Mouse (Mus musculus) neural tube, embryonic 12.5 days (tissue): Measurements from ENCODE around the gene Slc6a11. TPM values are rescaled to one million over a fixed set of nuclear protein-coding genes. Genes with fewer than 3 reads are reported as not detected.

Experiments used
- ATAC-seq: fragments of 200-750 bp; cut with Nextera tagmentation; 2 replicates; pipeline ENCODE4 v1.8.0; 2017; ENCODE audit warnings: low read depth, mild to moderate bottlenecking, moderate TSS enrichment, moderate library complexity; ENCODE audit not compliant: low FRiP score
- H3K27ac ChIP-seq: fragments of 300-500 bp; sonication (generic); 2 replicates; pipeline ENCODE4 v1.5.1; 2016
- H3K27me3 ChIP-seq: fragments of 300-500 bp; sonication (generic); replicated peaks from 2 replicates; pipeline ENCODE4 v1.6.1; 2016; ENCODE audit warnings: mild to moderate bottlenecking
- H3K36me3 ChIP-seq: fragments of 300-500 bp; sonication (generic); 2 replicates; pipeline ENCODE4 v1.6.1; 2016; ENCODE audit warnings: mild to moderate bottlenecking
- H3K4me1 ChIP-seq: fragments of 300-500 bp; sonication (generic); 2 replicates; pipeline ENCODE4 v1.6.1; 2016
- H3K4me2 ChIP-seq: fragments of 300-500 bp; sonication (generic); replicated peaks from 2 replicates; pipeline ENCODE4 v1.6.1; 2016; ENCODE audit warnings: mild to moderate bottlenecking
- H3K4me3 ChIP-seq: fragments of 300-500 bp; sonication (generic); 2 replicates; pipeline ENCODE4 v1.5.1; 2016
- H3K9ac ChIP-seq: fragments of 300-500 bp; sonication (generic); 2 replicates; pipeline ENCODE4 v1.6.1; 2016; ENCODE audit warnings: mild to moderate bottlenecking
- H3K9me3 ChIP-seq: fragments of 300-500 bp; sonication (generic); 2 replicates; pipeline ENCODE4 v1.6.1; 2016; ENCODE audit warnings: mild to moderate bottlenecking
- WGBS: fragments of 180-500 bp; shearing (Covaris S2); methylation state at CpG from one replicate; pipeline ENCODE4 v1.1.7; 2016; 5-methylcytosine and 5-hydroxymethylcytosine counted together
- polyA plus RNA-seq: library from polyadenylated mRNA; unstranded; fragments of >200 nt; fragmentation: Nextera tagmentation; extraction: Ambion mirVana; gene quantifications from 2 replicates; pipeline ENCODE4 v1.2.1, GENCODE M21; 2016

Gene Slc6a11
- polyA plus RNA-seq, 1 experiment from 2014 or later, result 7.1 TPM

GRCm38 (mm10) chr6:114142480-114142879, 11.4 kb downstream of the Slc6a11 start:
- WGBS, result 92% methylated on average over 11 of the region's 11 CpGs
- Histone ChIP-seq H3K9me3 (0 out of 2 replicates have a peak, but pooled peaks cover 4% of the 10 kb centered on the region), H3K4me2 (no peak overlapping the region), H3K36me3 (no peaks in the 10 kb centered on the region), H3K9ac (no peak overlapping the region), H3K4me3 (no peak overlapping the region), H3K4me1 (no peaks in the 10 kb centered on the region), H3K27ac (no peak overlapping the region), H3K27me3 (no peaks in the 10 kb centered on the region)
- no peak for ATAC-seq

GRCm38 (mm10) chr6:114143544-114143943, 12.5 kb downstream of the Slc6a11 start:
- no peaks in the 10 kb centered on the region for H3K4me1 ChIP-seq
- ATAC-seq, result no peak
- 0 out of 2 replicates have a peak, but pooled peaks cover 4% of the 10 kb centered on the region for H3K9me3 ChIP-seq
- H3K27ac ChIP-seq, result no peak overlapping the region
- no peak overlapping the region for H3K4me2 ChIP-seq
- 60% methylated on average over 2 of the region's 2 CpGs for WGBS
- no peak overlapping the region for H3K9ac ChIP-seq
- no peaks in the 10 kb centered on the region for H3K27me3 ChIP-seq
- no peaks in the 10 kb centered on the region for H3K36me3 ChIP-seq
- no peak overlapping the region for H3K4me3 ChIP-seq

- H3K36me3 ChIP-seq, result no peaks in the 10 kb centered on the region
- H3K4me1 ChIP-seq, result no peaks in the 10 kb centered on the region
- H3K9ac ChIP-seq, result no peak overlapping the region
- ATAC-seq, result no peak
- 0 out of 2 replicates have a peak, but pooled peaks cover 4% of the 10 kb centered on the region for H3K9me3 ChIP-seq
- no peak overlapping the region for H3K4me3 ChIP-seq
- H3K27me3 ChIP-seq, result no peaks in the 10 kb centered on the region
- WGBS, result 77% methylated on average over 6 of the region's 6 CpGs
- no peak overlapping the region for H3K27ac ChIP-seq
- H3K4me2 ChIP-seq, result no peak overlapping the region
These were observed 13.5 kb downstream of the Slc6a11 start for GRCm38 (mm10) chr6:114144447-114145105.

DNA sequence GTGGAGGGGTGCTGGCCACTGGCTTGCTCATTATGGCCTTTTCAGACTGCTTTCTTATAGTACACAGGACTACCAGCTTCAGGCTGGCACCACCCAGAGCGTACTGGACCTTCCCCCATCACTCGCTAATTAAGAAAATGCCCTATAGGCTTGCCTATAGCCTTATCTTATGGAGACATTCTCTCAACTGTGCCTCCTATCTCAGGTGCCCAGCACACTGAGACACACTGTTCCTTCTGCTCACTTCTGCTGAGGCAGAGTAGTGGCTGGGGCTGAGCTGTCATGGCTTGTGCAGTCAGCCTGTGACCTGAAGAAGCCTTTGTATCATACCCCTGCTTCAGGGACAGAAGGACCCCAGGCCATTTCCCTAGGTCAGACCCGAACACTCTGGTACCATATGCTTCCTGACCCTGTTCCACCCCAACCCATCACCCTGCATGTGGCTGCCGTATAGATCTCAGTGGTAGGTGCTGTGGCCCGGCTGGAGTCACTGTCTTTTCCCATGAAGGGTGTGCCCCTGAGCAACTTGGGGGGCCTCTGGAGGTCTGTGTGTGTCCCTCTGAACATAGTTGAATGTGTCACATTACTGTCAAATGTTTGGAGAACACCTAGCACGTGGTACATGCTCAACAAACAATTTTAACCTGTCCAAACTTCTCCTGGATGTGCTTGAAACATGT, 14.7 kb downstream of the Slc6a11 start:
- no peak overlapping the region for H3K9ac ChIP-seq
- no peaks in the 10 kb centered on the region for H3K4me1 ChIP-seq
- no peaks in the 10 kb centered on the region for H3K36me3 ChIP-seq
- H3K4me3 ChIP-seq, result no peak overlapping the region
- H3K27me3 ChIP-seq, result no peaks in the 10 kb centered on the region
- no peak overlapping the region for H3K4me2 ChIP-seq
- no peak overlapping the region for H3K27ac ChIP-seq
- ATAC-seq, result no peak
- WGBS, result 76% methylated on average over 6 of the region's 6 CpGs
- H3K9me3 ChIP-seq, result 0 out of 2 replicates have a peak, but pooled peaks cover 2% of the 10 kb centered on the region

DNA sequence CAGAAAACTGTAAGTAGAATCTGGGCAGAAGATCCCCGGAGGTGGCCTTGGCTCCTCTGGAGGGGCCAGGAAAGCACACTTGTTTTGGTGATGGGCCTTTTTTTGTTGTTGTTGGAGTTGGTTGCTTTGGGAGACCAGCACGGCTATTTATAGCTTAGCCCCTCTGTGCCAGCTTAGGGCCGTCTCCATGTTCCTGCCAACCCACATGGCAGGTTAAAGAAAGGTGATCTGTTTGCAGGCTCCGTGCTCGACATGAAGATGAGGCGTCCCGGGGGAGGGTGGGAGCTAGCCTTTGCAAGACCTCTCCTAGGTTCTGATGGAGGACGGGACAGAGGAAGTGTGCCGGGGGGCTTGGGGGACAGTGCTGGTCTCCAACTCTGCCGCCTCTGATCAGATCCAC, 24.7 kb downstream of the Slc6a11 start:
- Histone ChIP-seq H3K27me3 (no peaks in the 10 kb centered on the region; the same call in 1 of the 2 replicates), H3K36me3 (no peaks in the 10 kb centered on the region), H3K9ac (no peak overlapping the region), H3K27ac (no peak overlapping the region), H3K4me1 (no peaks in the 10 kb centered on the region), H3K9me3 (no peaks in the 10 kb centered on the region), H3K4me3 (no peak overlapping the region), H3K4me2 (no peak overlapping the region)
- ATAC-seq, result no peak
- 86% methylated on average over 10 of the region's 10 CpGs for WGBS

DNA sequence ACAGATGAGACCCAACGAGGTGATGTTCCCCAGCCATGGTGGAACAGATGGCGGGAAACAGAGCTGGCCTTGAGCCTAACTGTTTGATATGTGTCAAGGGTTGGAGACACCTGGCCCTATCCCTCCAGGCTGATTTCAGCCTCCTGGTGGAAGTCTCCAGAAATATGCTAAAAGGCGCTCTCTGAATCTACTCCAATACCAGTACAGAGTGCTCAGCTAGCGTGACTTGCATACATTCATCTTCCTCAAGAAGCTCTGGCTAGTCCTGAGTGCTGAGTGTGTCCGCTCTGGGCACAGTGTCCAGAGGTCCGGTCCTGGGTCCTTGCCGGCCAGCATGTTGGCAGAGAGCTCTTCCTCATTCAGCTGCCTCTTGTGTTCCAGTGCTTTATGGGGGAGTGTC, 27.8 kb downstream of the Slc6a11 start:
- Histone ChIP-seq H3K27me3 (no peaks in the 10 kb centered on the region; the same call in 1 of the 2 replicates), H3K9ac (no peak overlapping the region), H3K27ac (no peak overlapping the region), H3K4me1 (no peaks in the 10 kb centered on the region), H3K36me3 (no peaks in the 10 kb centered on the region), H3K4me2 (no peak overlapping the region), H3K4me3 (no peak overlapping the region), H3K9me3 (no peaks in the 10 kb centered on the region)
- no peak for ATAC-seq
- WGBS, result 83% methylated on average over 7 of the region's 7 CpGs

DNA sequence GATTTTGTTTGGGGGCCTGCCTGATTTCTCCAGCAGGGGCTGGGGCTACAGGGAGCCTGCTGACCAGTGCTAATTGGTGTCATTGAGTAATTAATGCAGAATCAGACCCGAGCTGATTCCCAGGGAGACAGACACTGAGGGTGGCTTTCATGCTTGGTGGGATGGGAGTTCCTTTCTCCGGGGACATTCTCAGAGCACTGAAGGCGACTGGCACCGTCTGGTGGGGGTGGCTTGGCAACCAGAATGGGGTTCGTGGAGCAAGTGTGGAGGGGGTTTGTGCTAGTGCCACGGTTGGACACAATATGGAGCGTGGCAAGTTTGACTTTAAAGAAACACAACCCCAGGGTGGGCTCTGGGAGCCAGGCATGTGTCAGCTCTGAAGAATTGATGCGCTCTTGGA, 29.7 kb downstream of the Slc6a11 start:
- 59% methylated on average over 8 of the region's 8 CpGs for whole genome bisulfite sequencing
- Histone ChIP-seq H3K9me3 (no peaks in the 10 kb centered on the region), H3K4me1 (no peaks in the 10 kb centered on the region), H3K4me2 (no peak overlapping the region), H3K27me3 (no peaks in the 10 kb centered on the region; the same call in none of the 2 replicates), H3K9ac (no peak overlapping the region), H3K27ac (no peak overlapping the region), H3K4me3 (no peak overlapping the region), H3K36me3 (no peaks in the 10 kb centered on the region)
- ATAC-seq, result no peak

GRCm38 (mm10) chr6:114174052-114174397, 43.0 kb downstream of the Slc6a11 start:
- H3K36me3 ChIP-seq, result no peaks in the 10 kb centered on the region
- peaks cover 43% of the 10 kb centered on the region for H3K27me3 ChIP-seq
- no peaks in the 10 kb centered on the region for H3K9me3 ChIP-seq
- H3K4me2 ChIP-seq, result peak overlapping the region; percentile 45
- H3K27ac ChIP-seq, result no peak overlapping the region
- no peak overlapping the region for H3K9ac ChIP-seq
- ATAC-seq, result peak; percentile 79
- H3K4me3 ChIP-seq, result no peak overlapping the region
- WGBS, result 5% methylated on average over 8 of the region's 8 CpGs
- peaks cover 20% of the 10 kb centered on the region for H3K4me1 ChIP-seq

DNA sequence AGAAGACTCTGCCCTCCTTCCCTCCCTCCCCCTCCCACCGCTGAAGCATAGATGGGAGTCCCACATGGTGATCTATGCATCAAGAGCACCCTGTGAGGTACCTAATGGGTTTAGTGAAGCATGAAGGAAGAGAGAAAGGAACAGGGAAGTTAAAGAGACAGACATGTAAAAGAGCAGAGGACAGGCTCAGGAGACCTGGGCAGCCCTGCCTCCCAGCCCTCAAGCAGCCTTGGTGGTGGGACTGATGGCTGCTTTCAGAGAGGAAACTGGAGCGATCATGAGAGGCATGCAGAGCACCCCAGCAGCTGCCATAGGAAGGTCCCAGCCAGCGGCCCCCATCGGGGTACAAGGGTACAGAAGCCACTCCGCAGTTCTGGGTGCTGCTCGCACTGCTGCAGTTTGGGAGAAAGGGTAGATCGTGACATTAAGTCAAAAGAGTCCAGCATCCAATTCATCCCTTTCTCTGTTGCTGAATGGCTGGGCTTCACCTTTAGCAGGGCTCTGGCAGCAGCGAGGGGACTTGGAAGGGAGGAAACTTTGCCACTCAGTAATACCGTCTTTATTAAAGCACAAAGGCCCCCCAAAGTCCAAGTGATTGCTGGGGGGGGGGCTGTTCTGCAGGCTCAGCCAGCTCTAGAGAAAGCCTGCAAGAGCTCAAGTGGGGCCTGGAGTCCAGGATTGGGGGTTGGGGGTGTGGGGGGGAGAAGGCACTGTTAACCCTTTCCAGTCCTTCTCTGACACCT, 43.5 kb downstream of the Slc6a11 start:
- Histone ChIP-seq H3K4me1 (peaks cover 20% of the 10 kb centered on the region), H3K9me3 (no peaks in the 10 kb centered on the region), H3K27me3 (peaks cover 49% of the 10 kb centered on the region), H3K4me2 (peak overlapping the region; percentile 45), H3K27ac (no peak overlapping the region), H3K36me3 (no peaks in the 10 kb centered on the region), H3K9ac (no peak overlapping the region), H3K4me3 (no peak overlapping the region)
- 7% methylated on average over 9 of the region's 9 CpGs for WGBS
- peak; percentile 58 for ATAC-seq

GRCm38 (mm10) chr6:114178141-114178540, 47.1 kb downstream of the Slc6a11 start:
- no peak overlapping the region for H3K4me2 ChIP-seq
- H3K27ac ChIP-seq, result no peak overlapping the region
- no peak overlapping the region for H3K4me3 ChIP-seq
- 92% methylated on average over 3 of the region's 3 CpGs for WGBS
- H3K36me3 ChIP-seq, result no peaks in the 10 kb centered on the region
- no peak overlapping the region for H3K9ac ChIP-seq
- H3K9me3 ChIP-seq, result no peaks in the 10 kb centered on the region
- no peak for ATAC-seq
- peaks cover 62% of the 10 kb centered on the region for H3K27me3 ChIP-seq
- peaks cover 28% of the 10 kb centered on the region for H3K4me1 ChIP-seq

GRCm38 (mm10) chr6:114182366-114183179, 51.5 kb downstream of the Slc6a11 start:
- Histone ChIP-seq H3K36me3 (no peaks in the 10 kb centered on the region), H3K9me3 (no peaks in the 10 kb centered on the region), H3K27me3 (peaks cover 64% of the 10 kb centered on the region), H3K4me2 (no peak overlapping the region), H3K9ac (no peak overlapping the region), H3K27ac (no peak overlapping the region; the same call in 1 of the 2 replicates), H3K4me3 (no peak overlapping the region), H3K4me1 (peaks cover 9% of the 10 kb centered on the region)
- 39% methylated on average over 7 of the region's 7 CpGs for WGBS
- ATAC-seq, result peak; percentile 87

GRCm38 (mm10) chr6:114187121-114187520, 56.1 kb downstream of the Slc6a11 start:
- Histone ChIP-seq H3K4me3 (no peak overlapping the region), H3K36me3 (no peaks in the 10 kb centered on the region), H3K4me2 (no peak overlapping the region), H3K9ac (no peak overlapping the region), H3K4me1 (peaks cover 9% of the 10 kb centered on the region), H3K9me3 (no peaks in the 10 kb centered on the region), H3K27me3 (peaks cover 60% of the 10 kb centered on the region), H3K27ac (no peak overlapping the region)
- no peak for ATAC-seq
- WGBS, result 50% methylated on average over 4 of the region's 4 CpGs
